Mouse (Mus musculus) C2C12 (cell line): ENCODE measurements around the gene Pdilt. TPM values are rescaled to one million over a fixed set of nuclear protein-coding genes. Genes with fewer than 3 reads are reported as not detected.

Experiments used
- H3K27me3 ChIP-seq: one replicate; pipeline ENCODE4 v1.6.1; 2011; ENCODE audit not compliant: control insufficient read depth, insufficient read depth, insufficient read length
- H3K36me3 ChIP-seq: one replicate; pipeline ENCODE4 v1.6.1; 2011; ENCODE audit not compliant: control insufficient read depth, insufficient read depth
- H3K4me3 ChIP-seq: one replicate; pipeline ENCODE4 v1.5.1; 2011; ENCODE audit warnings: mild to moderate bottlenecking, control low read depth; ENCODE audit not compliant: poor library complexity, insufficient read depth, severe bottlenecking
- H3K79me2 ChIP-seq: one replicate; pipeline ENCODE4 v1.6.1; 2011; ENCODE audit not compliant: control insufficient read depth, insufficient read depth
- H3K79me3 ChIP-seq: one replicate; pipeline ENCODE4 v1.6.1; 2011; ENCODE audit warnings: low read depth, control low read depth
- H3ac ChIP-seq: one replicate; pipeline ENCODE3; 2011; ENCODE audit warnings: low read depth; ENCODE audit not compliant: control insufficient read depth, insufficient read length
- CEBPB ChIP-seq: IDR thresholded peaks from one replicate; pipeline ENCODE4 v1.6.1; 2011; ENCODE audit warnings: low read depth, mild to moderate bottlenecking, control low read depth, moderate library complexity
- CTCF ChIP-seq: IDR thresholded peaks from one replicate; pipeline ENCODE4 v1.5.1; 2011; ENCODE audit not compliant: control insufficient read depth, insufficient read depth, insufficient read length
- FOSL1 ChIP-seq: IDR thresholded peaks from one replicate; pipeline ENCODE4 v1.8.0; 2011; ENCODE audit warnings: mild to moderate bottlenecking, low read length; ENCODE audit not compliant: poor library complexity, insufficient read depth, severe bottlenecking
- MAX ChIP-seq: IDR thresholded peaks from one replicate; pipeline ENCODE4 v1.6.1; 2011; ENCODE audit warnings: mild to moderate bottlenecking, control low read depth
- MYOD1 ChIP-seq: IDR thresholded peaks from one replicate; pipeline ENCODE4 v1.6.1; 2011; ENCODE audit warnings: low read depth; ENCODE audit not compliant: control insufficient read depth, insufficient read length
- MYOG ChIP-seq: IDR thresholded peaks from one replicate; pipeline ENCODE4 v1.6.1; 2011; ENCODE audit not compliant: control insufficient read depth, insufficient read length; ENCODE audit errors: extremely low read depth
- USF1 ChIP-seq: IDR thresholded peaks from one replicate; pipeline ENCODE4 v1.6.1; 2011; ENCODE audit warnings: low read depth, mild to moderate bottlenecking, control low read depth, moderate library complexity
- polyA plus RNA-seq: library from polyadenylated mRNA; unstranded; fragments of >200 nt; fragmentation: generic; extraction: Trizol; gene quantifications from one replicate; pipeline ENCODE4 v1.2.1, GENCODE M21; 2012; ENCODE audit warnings: missing spikeins

The Pdilt gene
- polyA plus RNA-seq, 1 experiment, result not detected

GRCm38 (mm10) chr7:119454192-119454591 lies 69.1 kb downstream of the Pdilt start:
- Histone ChIP-seq H3ac (no peak overlapping the region), H3K79me3 (no peaks in the 10 kb centered on the region), H3K4me3 (no peak overlapping the region), H3K79me2 (no peaks in the 10 kb centered on the region), H3K27me3 (no peaks in the 10 kb centered on the region), H3K36me3 (no peaks in the 10 kb centered on the region)
- TF ChIP-seq CEBPB, result no peak
- no peak for TF ChIP-seq CTCF
- TF ChIP-seq MAX, result no peak
- no peak for TF ChIP-seq USF1
- TF ChIP-seq MYOD1, result no peak
- TF ChIP-seq MYOG, result no peak
- no peak for TF ChIP-seq FOSL1

GRCm38 (mm10) chr7:119443849-119444248 lies 79.4 kb downstream of the Pdilt start:
- TF ChIP-seq MAX, result no peak
- TF ChIP-seq MYOD1, result no peak
- TF ChIP-seq CTCF, result no peak
- no peak for TF ChIP-seq MYOG
- TF ChIP-seq CEBPB, result no peak
- no peak for TF ChIP-seq FOSL1
- no peak for TF ChIP-seq USF1
- no peaks in the 10 kb centered on the region for H3K36me3 ChIP-seq
- H3K27me3 ChIP-seq, result no peaks in the 10 kb centered on the region
- H3K79me3 ChIP-seq, result no peaks in the 10 kb centered on the region
- H3K4me3 ChIP-seq, result no peak overlapping the region
- no peaks in the 10 kb centered on the region for H3K79me2 ChIP-seq
- H3ac ChIP-seq, result no peak overlapping the region

GRCm38 (mm10) chr7:119441938-119442337 lies 81.4 kb downstream of the Pdilt start:
- H3K4me3 ChIP-seq, result no peak overlapping the region
- no peaks in the 10 kb centered on the region for H3K79me2 ChIP-seq
- H3ac ChIP-seq, result no peak overlapping the region
- no peak for TF ChIP-seq MYOD1
- TF ChIP-seq CTCF, result no peak
- no peak for TF ChIP-seq FOSL1
- no peak for TF ChIP-seq MYOG
- no peak for TF ChIP-seq MAX
- no peaks in the 10 kb centered on the region for H3K27me3 ChIP-seq
- no peaks in the 10 kb centered on the region for H3K36me3 ChIP-seq
- no peaks in the 10 kb centered on the region for H3K79me3 ChIP-seq

Other genes with a start within 250 kb of the Pdilt start
- not detected for gene Gp2, start 64.2 kb downstream of the Pdilt start, polyA plus RNA-seq
- gene Umod, start 44.2 kb downstream of the Pdilt start, polyA plus RNA-seq, result not detected
- not detected for gene Acsm5, start 4.0 kb downstream of the Pdilt start, polyA plus RNA-seq
- not detected for gene Acsm2, start 30.9 kb upstream of the Pdilt start, polyA plus RNA-seq
- not detected for gene Acsm1, start 83.5 kb upstream of the Pdilt start, polyA plus RNA-seq
- gene Acsm4, start 166.5 kb upstream of the Pdilt start, polyA plus RNA-seq, result not detected
- 20.2 TPM for gene Thumpd1, start 197.3 kb upstream of the Pdilt start, polyA plus RNA-seq
- gene Acsm3, start 237.4 kb upstream of the Pdilt start, polyA plus RNA-seq, result 0.02 TPM